Mouse (Mus musculus): ENCODE results near the gene Cmah.

- no peak for TF ChIP-seq POLR2A (IDR thresholded peaks at IDR 0.05; ENCODE audit: borderline replicate concordance, control insufficient read depth, low read depth, low read length)
- TF ChIP-seq CTCF (IDR thresholded peaks at IDR 0.05; ENCODE audit: control insufficient read depth, insufficient read depth, low read length) = no peak
Measured at GRCm38 (mm10) chr13:24497001-24497400, 169.8 kb downstream of the Cmah start.
